Mouse (Mus musculus) T-cell, adult 2 months (primary cell): Measurements from ENCODE around the gene Mapk10.

Experiments
- DNase-seq: peaks from one replicate; pipeline ENCODE4 v3.0.0; 2022; ENCODE audit warnings: low spot score

The Mapk10 gene

DNA sequence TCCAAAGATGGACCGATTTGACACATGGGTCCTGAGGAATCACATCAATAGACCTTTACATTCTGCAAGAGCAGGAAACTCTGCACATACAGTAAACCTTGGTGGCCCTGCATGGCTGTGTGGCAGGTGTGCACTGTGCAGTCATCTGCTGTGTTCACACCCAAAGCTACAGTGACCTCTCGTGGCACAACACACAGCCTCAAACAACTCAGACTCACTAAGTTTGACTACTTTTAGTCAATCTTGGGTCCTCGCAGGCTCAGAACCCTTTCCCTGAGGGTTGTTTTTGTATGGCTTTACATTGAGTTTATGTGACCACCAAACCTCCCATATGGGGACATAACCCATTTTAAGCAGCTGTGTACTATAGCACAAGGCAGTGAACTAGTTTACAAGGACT, 47.1 kb downstream of the Mapk10 start:
- no peak for DNase-seq

DNA sequence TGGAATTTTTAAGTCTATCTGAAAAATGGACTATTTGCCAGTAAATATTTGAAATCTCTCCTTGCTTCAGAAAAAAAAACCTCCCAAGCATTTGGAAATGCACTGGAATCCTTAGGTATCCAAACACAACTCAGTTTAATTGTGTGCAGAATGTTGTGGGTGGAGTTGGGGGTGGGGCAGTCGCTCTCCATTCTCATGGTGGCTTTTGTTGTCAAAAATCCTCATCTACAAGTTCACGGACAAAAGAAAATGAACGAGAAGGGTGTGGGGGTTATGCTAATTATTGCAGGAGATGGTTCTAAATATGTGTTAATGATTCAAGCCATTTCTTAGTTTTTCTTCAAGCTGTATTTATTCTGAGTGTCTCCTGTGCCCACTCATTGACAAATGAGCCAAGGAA, 49.6 kb downstream of the Mapk10 start:
- DNase-seq: no peak

DNA sequence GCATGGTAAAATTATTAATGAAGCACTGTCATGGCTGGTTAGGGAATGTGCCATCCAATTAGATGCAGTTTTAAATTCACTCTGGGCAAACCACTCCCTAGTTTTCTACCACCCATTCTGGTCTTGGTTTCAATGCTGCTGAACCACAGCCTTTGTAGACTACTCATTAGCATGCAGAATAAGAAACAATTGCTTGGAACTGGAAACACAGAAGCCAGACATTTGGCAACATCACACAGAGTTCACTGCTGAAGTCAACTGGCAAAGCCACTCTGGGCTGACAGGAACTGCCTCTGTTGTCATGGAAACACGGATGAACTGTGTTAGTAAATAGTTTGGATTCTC, 50.0 kb downstream of the Mapk10 start:
- DNase-seq: no peak

DNA sequence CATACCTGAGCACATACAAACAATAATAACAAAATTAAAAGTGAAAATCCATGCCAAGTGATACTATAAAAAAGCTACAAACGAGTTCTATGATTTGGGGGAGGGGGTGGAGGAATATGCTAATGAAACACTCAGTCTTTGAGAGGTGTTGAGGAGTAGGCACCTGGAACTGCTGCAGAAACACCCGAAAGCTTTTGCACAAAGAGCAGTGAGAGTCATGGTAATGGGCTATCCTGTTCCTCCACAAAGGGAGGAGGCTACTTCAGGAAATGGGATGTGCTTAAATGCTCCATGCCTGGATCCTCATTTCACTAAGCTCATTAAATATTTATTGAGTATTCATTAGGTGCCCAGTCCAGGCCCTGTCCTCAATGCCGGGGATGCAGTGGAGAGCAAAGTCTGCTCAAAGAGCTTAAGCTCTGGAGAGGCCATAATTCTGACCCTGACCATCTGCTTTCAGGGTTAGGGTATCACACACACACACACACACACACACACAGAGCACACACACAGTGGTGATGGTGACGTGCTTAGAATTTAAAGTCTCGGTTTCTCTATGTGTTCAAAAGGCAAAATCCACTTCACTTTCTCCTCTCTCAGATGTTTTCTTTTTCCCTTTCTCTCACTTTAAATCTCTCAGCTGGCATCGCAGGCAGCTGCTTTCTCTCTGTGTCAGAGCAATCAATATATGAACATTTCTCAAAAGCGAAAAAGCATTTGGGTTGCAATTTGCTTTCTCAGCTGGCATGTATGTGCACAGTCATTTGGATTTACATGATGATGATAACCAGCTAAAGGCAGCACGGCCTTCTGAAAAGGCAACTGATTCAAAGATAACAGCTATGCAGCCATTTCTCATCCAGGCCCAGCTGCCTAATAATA, 50.6 kb downstream of the Mapk10 start:
- DNase-seq: no peak

GRCm38 (mm10) chr5:103140935-103141334, 70.2 kb downstream of the Mapk10 start:
- no peak for DNase-seq

DNA sequence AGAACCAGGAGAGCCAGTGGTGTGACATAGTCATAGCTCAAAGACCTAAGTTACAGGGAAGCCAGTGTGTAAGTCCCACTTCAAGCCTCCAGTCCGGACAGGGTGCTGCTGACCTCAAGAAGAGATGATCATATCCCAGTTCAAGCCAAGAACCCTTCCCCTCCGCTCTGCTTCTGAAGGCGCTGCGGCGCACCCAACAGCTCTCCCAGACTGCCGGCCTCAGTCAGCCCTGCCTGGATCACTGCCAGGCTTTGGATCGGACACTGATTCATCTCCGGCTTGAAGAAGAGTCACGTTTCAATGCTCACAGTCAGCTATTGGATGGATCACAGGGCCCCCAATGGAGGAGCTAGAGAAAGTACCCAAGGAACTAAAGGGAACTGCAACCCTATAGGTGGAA, 76.3 kb downstream of the Mapk10 start:
- DNase-seq: no peak

DNA sequence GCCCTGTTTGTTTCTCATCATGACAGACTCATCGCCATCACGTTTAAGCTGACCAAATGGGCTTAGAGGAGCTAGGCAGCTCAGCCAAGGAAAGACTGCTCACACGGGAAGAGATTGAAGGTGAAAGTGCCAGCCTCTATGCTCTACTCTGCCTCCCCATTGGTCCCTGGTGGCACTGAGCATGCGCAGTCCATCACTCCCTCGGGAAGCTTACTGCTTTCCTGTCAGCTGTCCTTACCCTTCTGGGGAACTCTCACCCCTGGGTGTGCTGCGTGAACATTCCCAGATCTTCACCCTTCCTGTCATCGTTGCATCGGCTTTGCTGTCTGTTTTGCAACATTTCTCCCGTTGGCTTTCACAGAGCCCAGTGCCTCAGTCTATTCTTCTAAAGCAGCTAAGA, 77.5 kb downstream of the Mapk10 start:
- no peak for DNase-seq

DNA sequence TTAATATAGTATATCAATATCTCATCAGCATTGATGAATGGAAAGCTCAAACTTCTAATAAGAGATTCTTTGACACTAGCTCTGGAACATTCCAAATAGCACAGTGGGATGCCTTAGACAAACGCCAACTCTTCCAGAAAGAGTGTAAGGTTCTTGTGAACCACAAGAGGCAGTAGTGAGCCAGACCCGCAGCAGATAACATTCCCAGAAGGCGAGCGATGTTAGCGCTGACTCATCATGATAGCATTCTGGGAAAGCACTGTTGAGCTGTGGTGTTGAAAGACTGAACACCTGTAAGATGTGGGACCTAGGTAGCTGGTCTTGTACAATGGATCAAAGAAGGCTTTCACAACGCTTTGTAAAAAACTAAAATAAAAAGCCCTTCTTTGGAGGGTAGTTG, 78.3 kb downstream of the Mapk10 start:
- no peak for DNase-seq

- no peak for DNase-seq
Observed at GRCm38 (mm10) chr5:103119618-103120017, 91.5 kb downstream of the Mapk10 start.

GRCm38 (mm10) chr5:103115571-103115970, 95.6 kb downstream of the Mapk10 start:
- DNase-seq: no peak

- no peak for DNase-seq
Observed at GRCm38 (mm10) chr5:103112471-103112870, 98.7 kb downstream of the Mapk10 start.

DNA sequence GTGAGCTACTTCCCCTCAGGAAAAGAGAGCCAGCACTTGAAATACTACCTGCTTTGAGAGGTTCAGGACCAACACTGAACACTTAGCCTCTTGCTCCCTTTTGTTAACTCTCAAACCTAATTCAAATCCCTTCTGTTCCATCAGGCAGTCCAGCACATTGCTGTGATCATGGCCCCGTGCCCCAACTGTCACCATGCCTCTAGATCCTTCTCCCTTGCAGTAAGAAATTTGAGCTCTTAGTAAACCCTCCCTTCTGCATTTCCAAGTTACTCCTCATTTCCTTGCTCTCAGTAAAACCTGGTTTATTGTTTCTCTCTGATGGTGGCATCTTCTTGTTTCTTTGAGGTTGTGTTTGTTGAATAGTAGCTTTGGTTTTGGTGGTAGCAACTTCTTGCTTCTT, 101.7 kb downstream of the Mapk10 start:
- DNase-seq: no peak

GRCm38 (mm10) chr5:103105441-103106414, 105.4 kb downstream of the Mapk10 start:
- no peak for DNase-seq

DNA sequence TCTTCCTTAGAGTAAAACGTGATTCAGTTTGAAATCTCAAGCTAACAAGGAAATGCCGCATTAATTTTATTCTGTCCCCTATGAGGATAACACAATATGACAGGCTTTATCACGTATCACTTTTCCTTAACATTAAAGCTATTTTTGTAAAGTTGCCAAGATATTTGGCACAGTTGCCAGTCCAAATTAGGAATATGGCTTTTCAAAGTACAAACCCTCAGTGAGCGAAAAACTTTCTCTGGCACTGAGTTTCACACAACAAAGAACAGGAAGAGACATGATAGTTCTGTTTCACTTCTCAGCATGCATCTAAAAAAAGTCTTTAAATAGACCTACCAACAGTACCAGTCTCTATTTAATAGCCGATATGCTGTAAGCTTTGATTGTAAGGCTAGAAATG, 107.1 kb downstream of the Mapk10 start:
- no peak for DNase-seq

DNA sequence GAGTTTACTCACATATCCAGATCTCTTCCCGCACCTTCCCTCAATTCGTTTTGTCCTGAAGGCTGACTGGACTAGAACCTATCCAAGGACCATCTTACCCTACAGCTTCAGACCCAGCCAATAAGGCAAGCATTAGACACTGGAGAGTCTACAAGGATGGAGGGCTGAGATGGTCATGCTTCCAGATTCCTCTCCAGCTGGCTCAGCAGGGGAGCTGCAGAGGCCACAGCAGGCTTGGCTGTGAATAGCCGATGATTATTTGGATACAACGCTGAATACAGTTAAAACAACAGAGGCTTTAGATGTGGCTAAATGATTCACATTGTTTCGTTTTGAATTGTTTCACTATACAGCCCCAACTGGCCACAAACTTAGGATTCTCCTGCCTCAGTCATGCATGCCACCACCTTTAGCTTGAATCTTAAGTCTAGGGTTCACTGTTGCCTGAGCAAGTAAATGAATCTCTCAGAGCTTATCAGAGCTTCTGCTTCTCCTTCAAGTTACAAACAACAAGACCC, 108.2 kb downstream of the Mapk10 start:
- DNase-seq: no peak

- DNase-seq: no peak
Observed at GRCm38 (mm10) chr5:103102176-103102575, 109.0 kb downstream of the Mapk10 start.

- no peak for DNase-seq
Observed at GRCm38 (mm10) chr5:103094166-103094565, 117.0 kb downstream of the Mapk10 start.

- no peak for DNase-seq
Observed at GRCm38 (mm10) chr5:103085844-103086243, 125.3 kb downstream of the Mapk10 start.

DNA sequence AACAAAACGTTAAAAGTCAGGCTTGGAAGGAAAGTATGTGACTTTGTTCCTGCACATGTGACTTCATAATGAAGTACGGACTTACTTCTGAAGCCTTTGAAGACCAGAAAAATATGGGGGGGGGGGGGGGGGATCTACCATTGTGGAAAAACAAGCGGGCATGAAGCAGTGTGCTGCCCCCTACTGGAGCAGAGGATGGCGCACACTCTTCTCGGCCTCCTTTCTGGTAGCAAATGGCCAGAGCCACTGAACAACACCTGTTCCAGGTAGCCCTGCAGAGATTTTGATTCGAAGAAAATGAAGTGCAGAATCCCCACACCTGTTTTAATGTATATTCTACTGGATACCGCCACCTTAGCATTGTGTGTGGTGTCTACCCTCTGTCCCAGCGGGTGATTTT, 135.7 kb downstream of the Mapk10 start:
- DNase-seq: no peak

GRCm38 (mm10) chr5:103072200-103072825, 138.8 kb downstream of the Mapk10 start:
- no peak for DNase-seq

DNA sequence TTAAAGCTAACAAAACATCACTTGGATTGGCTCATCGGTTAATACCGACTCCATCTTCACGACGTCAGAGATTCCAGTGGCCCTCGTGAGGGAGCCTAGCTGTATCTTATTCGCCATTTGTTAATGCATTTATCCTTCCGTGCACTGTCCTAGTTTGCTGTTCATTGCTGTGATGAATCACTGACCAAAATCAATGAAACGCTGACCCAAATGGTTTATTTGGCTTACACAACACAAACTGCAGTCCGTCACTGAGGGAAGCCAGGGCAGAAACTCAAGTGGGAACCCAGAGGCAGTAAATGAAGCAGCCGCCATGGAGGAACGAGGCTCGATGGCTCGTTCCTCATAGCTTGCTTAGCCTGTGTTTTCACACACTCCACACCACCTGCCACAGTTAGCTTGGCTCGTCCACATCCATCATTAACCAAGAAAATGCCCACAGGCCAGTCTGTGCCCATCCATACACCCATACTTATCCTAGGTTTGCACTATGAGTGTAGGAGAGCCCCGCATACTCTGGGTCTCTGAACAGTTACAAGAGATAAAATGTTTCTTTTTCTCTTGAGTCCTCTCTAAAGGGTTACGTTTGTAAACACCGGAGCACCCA, 140.0 kb downstream of the Mapk10 start:
- no peak for DNase-seq
